Comparison of ENCODE assay signal across 8 mouse cellular contexts in the genomic region with DNA sequence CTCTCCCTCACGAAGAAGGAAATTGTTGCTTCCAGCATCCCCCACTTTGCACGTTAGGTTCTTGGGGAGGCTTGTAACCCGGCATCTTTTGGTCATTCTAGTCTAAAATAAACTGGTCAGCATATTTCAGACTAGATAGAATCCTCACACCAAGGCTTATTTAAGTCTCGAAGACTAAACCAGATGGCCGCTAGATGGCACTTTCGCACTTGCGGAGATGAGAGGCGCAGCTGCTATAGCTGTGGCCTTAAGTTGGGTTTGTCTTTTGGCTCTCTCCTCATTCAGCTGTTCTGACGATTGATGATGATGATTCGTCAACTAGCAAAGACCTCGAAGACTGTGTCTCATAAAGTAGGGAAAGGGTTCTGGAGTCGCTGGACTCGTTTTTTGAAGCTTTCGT. TPM values are rescaled to one million over a fixed set of nuclear protein-coding genes. Genes with fewer than 3 reads are reported as not detected.
DNase-seq lines count a peak whose midpoint lies in the region; ATAC-seq and TF ChIP-seq lines count a peak whose summit lies in the region.
"Had no signal": no experiment of that assay in that cellular context is flagged by ENCODE, and none has a peak within 500 bp of the region (broad histone marks: within the 10 kb centered on the region; RNA-seq: fewer than 3 reads in every experiment).

No protein-coding gene starts in this region.

- no peaks in the 10 kb centered on the region for H3K9me3 ChIP-seq in CH12.LX (replicated peaks; ENCODE audit: low read length)
- H3K9me3 ChIP-seq in lung, postnatal 0 days (ENCODE audit: low read length) = no peaks in the 10 kb centered on the region
- H3K9me3 ChIP-seq: lung, embryonic 15.5 days had no signal

- no peak for ATAC-seq in Patski
- ATAC-seq in lung, postnatal 0 days = peak; percentile 63

- no peak overlapping the region; the same call in 1 of the 2 replicates for H3K4me2 ChIP-seq in CH12.LX (ENCODE audit: insufficient read depth, low read depth, poor library complexity, severe bottlenecking)
- H3K4me2 ChIP-seq in lung, postnatal 0 days (replicated peaks; ENCODE audit: low read depth, low read length) = no peak overlapping the region
- H3K4me2 ChIP-seq: lung, embryonic 15.5 days had no signal

- H3K27me3 ChIP-seq in CH12.LX (replicated peaks) = no peaks in the 10 kb centered on the region
- no peaks in the 10 kb centered on the region for H3K27me3 ChIP-seq in Patski
- no peaks in the 10 kb centered on the region for H3K27me3 ChIP-seq in lung, postnatal 0 days (replicated peaks; ENCODE audit: insufficient read depth, low read length)
- H3K27me3 ChIP-seq: lung, embryonic 15.5 days had no signal

- no peak overlapping the region for H3K4me3 ChIP-seq in CH12.LX (replicated peaks in 1 of 3; ENCODE audit: low read depth in 2 of 3, low read length in 2 of 3, poor library complexity in 1 of 3)
- no peak overlapping the region for H3K4me3 ChIP-seq in lung, postnatal 0 days (ENCODE audit: low read depth, low read length)
- H3K4me3 ChIP-seq: lung, embryonic 15.5 days had no signal

- TF ChIP-seq EP300 in CH12.LX (IDR thresholded peaks at IDR 0.05; ENCODE audit: low read length) = no peak
- TF ChIP-seq EP300 in lung, postnatal 0 days (IDR thresholded peaks at IDR 0.05) = no peak

- DNase-seq in CH12.LX (ENCODE audit: extremely low read depth) (peak; percentile 86), Patski (ENCODE audit: low read depth, low spot score) (peak; percentile 22)
- peak; percentile 63 to 67 for DNase-seq in cerebellum, postnatal 36 days
- peak; percentile 20 to 56 for DNase-seq in gastrocnemius, postnatal 36 days
- DNase-seq in kidney, postnatal 36 days = peak; percentile 64 to 86
- peak; percentile 92 for DNase-seq in lung, postnatal 0 days (ENCODE audit: low spot score)
- peak; percentile 81 for DNase-seq in right cerebral cortex, postnatal 14 days

- in situ Hi-C loops in CH12.LX (cut with MboI; ENCODE audit: low pct_ligation_motif_present, low pct_unique_long_range_greater_than_20kb, low sequenced_read_pairs) (loop anchor here (25.0 kb wide), 1 partner anchor 206 kb away; no protein-coding TSS in a partner anchor), Patski (cut with MboI; ENCODE audit: low pct_unique_long_range_greater_than_20kb) (loop anchor here (5.0 kb wide), 2 partner anchors 71 to 211 kb away; no protein-coding TSS in a partner anchor)

- TF ChIP-seq CTCF in CH12.LX (conservative IDR thresholded peaks at IDR 0.05 in 1 of 2, IDR thresholded peaks at IDR 0.05 in 1 of 2; ENCODE audit: low read depth in 2 of 2, low read length in 2 of 2) (peak; percentile 60 to 95), Patski (IDR thresholded peaks at IDR 0.05) (peak; percentile 87)
- TF ChIP-seq CTCF in lung, postnatal 0 days (IDR thresholded peaks at IDR 0.05) = peak; percentile 90

- dilution Hi-C loops in CH12.LX (cut with MboI; ENCODE audit: extremely low pct_ligation_motif_present, extremely low pct_unique_long_range_greater_than_20kb, low sequenced_read_pairs) = no loop called here

- peak; percentile 98 for TF ChIP-seq RAD21 in CH12.LX (IDR thresholded peaks at IDR 0.05; ENCODE audit: low read depth, low read length)

- H3K79me2 ChIP-seq in CH12.LX (replicated peaks; ENCODE audit: control insufficient read depth, extremely low read depth, insufficient read depth, poor library complexity, severe bottlenecking) = no peaks in the 10 kb centered on the region

- POLR2A ChIA-PET in Patski (lab: Charles Lee) = no interaction called here

- intact Hi-C loops in gastrocnemius, postnatal 36 days (cut with DNase I) = loop anchor here (5.0 kb wide), 1 partner anchor 141 kb away; no protein-coding TSS in a partner anchor

- H3K9ac ChIP-seq in CH12.LX (ENCODE audit: insufficient read depth, low read depth) = no peak overlapping the region
- no peak overlapping the region for H3K9ac ChIP-seq in lung, postnatal 0 days (replicated peaks; ENCODE audit: low read depth)
- H3K9ac ChIP-seq: lung, embryonic 15.5 days had no signal

- CTCF ChIA-PET in Patski (lab: Charles Lee) = interaction anchor here (0.8 to 1.8 kb wide), 8 partner anchors 10 to 222 kb away, joined by 3 to 7 read pairs (median 3); no protein-coding TSS in a partner anchor

- H3K27ac ChIP-seq in CH12.LX (ENCODE audit: insufficient read depth, low read depth) = no peak overlapping the region
- H3K27ac ChIP-seq in lung, postnatal 0 days (ENCODE audit: low read length) = no peak overlapping the region
- H3K27ac ChIP-seq: lung, embryonic 15.5 days had no signal

- no peaks in the 10 kb centered on the region for H3K36me3 ChIP-seq in CH12.LX (replicated peaks in 1 of 2; ENCODE audit: control insufficient read depth in 1 of 2, insufficient read depth in 1 of 2, low read length in 1 of 2)
- H3K36me3 ChIP-seq in lung, postnatal 0 days (ENCODE audit: insufficient read depth, low read length) = no peaks in the 10 kb centered on the region
- H3K36me3 ChIP-seq: lung, embryonic 15.5 days had no signal

- TF ChIP-seq POLR2A in CH12.LX (IDR thresholded peaks at IDR 0.05; ENCODE audit: low read depth, low read length) = no peak

- WGBS in lung, postnatal 0 days = 12% methylated on average over 14 of the region's 14 CpGs

- no peaks in the 10 kb centered on the region; a peak in 1 of 4 replicates for H3K4me1 ChIP-seq in CH12.LX (ENCODE audit: control insufficient read depth in 1 of 2, insufficient read depth in 2 of 2)
- no peaks in the 10 kb centered on the region for H3K4me1 ChIP-seq in lung, postnatal 0 days (ENCODE audit: insufficient read depth, low read depth, low read length)

TF ChIP-seq in CH12.LX, 34 proteins besides CTCF, POLR2A, EP300 and RAD21:
- TF ChIP-seq JUND (conservative IDR thresholded peaks at IDR 0.05; ENCODE audit: low read depth, low read length) (0 out of 2 replicates have a peak, but pooled peaks have one; percentile 6), ZC3H11A (IDR thresholded peaks at IDR 0.05; ENCODE audit: low read depth, low read length) (0 out of 2 replicates have a peak, but pooled peaks have one; percentile 32), ZMIZ1 (IDR thresholded peaks at IDR 0.05; ENCODE audit: low read depth, low read length) (no peak), MAFK (IDR thresholded peaks at IDR 0.05; ENCODE audit: insufficient replicate concordance, low read length) (peak; percentile 84), NELFE (IDR thresholded peaks at IDR 0.05; ENCODE audit: low read depth, low read length) (0 out of 2 replicates have a peak, but pooled peaks have one; percentile 26), SMC3 (IDR thresholded peaks at IDR 0.05; ENCODE audit: low read depth, low read length) (peak; percentile 76), KAT2A (IDR thresholded peaks at IDR 0.05; ENCODE audit: insufficient replicate concordance, low read length) (no peak)

RNA-seq across cellular contexts. Expression of gene 4921524J17Rik, which starts 23.9 kb away (rescaled TPM):
- 10.2 and 10.3 TPM in 2 replicates for total RNA-seq in CH12.LX (2012; rRNA removed)
- total RNA-seq in CH12.LX (2014; rRNA removed) = 25.1 and 25.2 TPM in 2 replicates
- polyA plus RNA-seq in CH12.LX (2012; ENCODE audit: insufficient read length, low read depth) = 28.8 and 36.5 TPM in 2 replicates
- polyA plus RNA-seq in Patski (2021) = 25.1 TPM
- 10 to 100 TPM; 11.4 to 14.2 TPM for total RNA-seq in gastrocnemius, postnatal 36 days (2021)
- 41.9 and 42.4 TPM in 2 replicates for polyA plus RNA-seq in lung, postnatal 0 days (2015; fragmentation: Nextera tagmentation; extraction: Ambion mirVana)

RNA-seq across cellular contexts. Expression of gene Gpt2, which starts 35.8 kb away (rescaled TPM):
- total RNA-seq in CH12.LX (2012; rRNA removed) (24.8 and 50.0 TPM in 2 replicates), CH12.LX (2014; rRNA removed) (37.8 and 39.8 TPM in 2 replicates)
- polyA plus RNA-seq in CH12.LX (2012; ENCODE audit: insufficient read length, low read depth) (29.7 and 37.2 TPM in 2 replicates), Patski (2021) (46.3 TPM)
- 100 to 1,000 TPM; 303 to 317 TPM for total RNA-seq in gastrocnemius, postnatal 36 days (2021)
- polyA plus RNA-seq in lung, postnatal 0 days (2015; fragmentation: Nextera tagmentation; extraction: Ambion mirVana) = 4.6 and 6.7 TPM in 2 replicates

Comparison
In these comparisons a context has a peak if more than half of its experiments do, and no peak if none do; other contexts are left out.
1. DNase-seq: peak in every context shown above with its lines; median percentile 92 in lung, postnatal 0 days; 86 in CH12.LX; 81 in right cerebral cortex, postnatal 14 days; 75 in kidney, postnatal 36 days; 65 in cerebellum, postnatal 36 days; 38 in gastrocnemius, postnatal 36 days; 22 in Patski.